ENCODE assay signal across 8 mouse cellular contexts in genomic region chr3:79286376-79287107, GRCm38 (mm10). TPM values are rescaled to one million over a fixed set of nuclear protein-coding genes. Genes with fewer than 3 reads are reported as not detected.
DNase-seq lines count a peak whose midpoint lies in the region.

Gene Rapgef2 (minus strand): TSS chr3:79286517.

- H3K36me3 ChIP-seq in hindbrain, embryonic 10.5 days = no peaks in the 10 kb centered on the region

- peak within 1 kb of the TSS; percentile 96 for H3K27ac ChIP-seq in hindbrain, embryonic 10.5 days

- peak within 1 kb of the TSS; percentile 96 for H3K4me3 ChIP-seq in hindbrain, embryonic 10.5 days

- peaks cover 54% of the 10 kb centered on the region for H3K4me1 ChIP-seq in hindbrain, embryonic 10.5 days (replicated peaks)

- peak; percentile 84 for DNase-seq in NIH3T3 (ENCODE audit: low read depth)
- peak; percentile 72 for DNase-seq in cerebellum, adult 8-10 months
- DNase-seq in frontal cortex, adult 2 months (ENCODE audit: extremely low spot score in 1 of 2, low spot score in 1 of 2) = peak in 1 of 2 experiments; percentile 47
- DNase-seq in hindbrain, embryonic 10.5 days (ENCODE audit: low spot score) = peak; percentile 78
- peak; percentile 56 to 64 for DNase-seq in layer of hippocampus, postnatal 14 days (ENCODE audit: low spot score in 2 of 2)
- DNase-seq in lung, postnatal 10 days = peak; percentile 86
- DNase-seq in ovary, postnatal 10 days (ENCODE audit: low spot score) = peak; percentile 58
- peak; percentile 70 to 73 for DNase-seq in urinary bladder, adult 18-20 months (ENCODE audit: low spot score in 2 of 2)

- H3K9me3 ChIP-seq in hindbrain, embryonic 10.5 days = no peaks in the 10 kb centered on the region

- H3K27me3 ChIP-seq in hindbrain, embryonic 10.5 days (ENCODE audit: insufficient read depth, poor library complexity, severe bottlenecking) = peaks cover 17% of the 10 kb centered on the region

- WGBS in hindbrain, embryonic 10.5 days = under 1% methylated on average over 97 of the region's 97 CpGs

RNA-seq across cellular contexts. Expression of gene Rapgef2, which starts in this region (rescaled TPM):
- 52.8 and 60.3 TPM in 2 replicates for polyA plus RNA-seq in frontal cortex, adult 2 months (2012; rRNA removed)
- polyA plus RNA-seq in hindbrain, embryonic 10.5 days (2016; fragmentation: Nextera tagmentation; extraction: Ambion mirVana) = 4.8 and 5.2 TPM in 2 replicates
- total RNA-seq in layer of hippocampus, postnatal 14 days (2021) = 100 to 1,000 TPM; 121 to 131 TPM
